Mouse (Mus musculus): Measurements from ENCODE around the gene Lcp1. TPM values are rescaled to one million over a fixed set of nuclear protein-coding genes. Genes with fewer than 3 reads are reported as not detected.

Lcp1 gene
- polyA plus RNA-seq, 1 experiment from 2014 or later: 74.8 TPM

DNA sequence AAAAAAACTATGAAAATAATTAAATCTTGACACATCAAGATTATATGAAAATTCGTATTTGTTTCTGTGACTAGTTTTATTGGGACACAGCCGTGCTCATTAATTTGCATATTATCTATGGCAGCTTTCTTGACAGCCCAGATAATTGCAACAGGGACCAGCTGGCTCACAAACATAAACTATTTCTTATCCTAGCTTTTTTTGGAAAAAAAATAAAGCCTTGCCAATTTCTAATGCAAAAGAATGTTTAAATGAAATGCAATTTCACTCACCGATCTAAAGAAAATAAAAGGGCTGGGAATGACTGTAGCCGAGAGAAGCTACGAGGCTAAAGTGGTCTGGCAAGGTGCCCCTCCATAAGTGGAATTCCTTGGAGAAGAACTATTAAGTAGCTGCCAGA is 149.5 kb downstream of the Lcp1 start:
- 29% methylated on average over 5 of the region's 5 CpGs for WGBS
- ATAC-seq (ENCODE audit: low read depth): no peak
- no peak overlapping the region for H3K4me2 ChIP-seq (ENCODE audit: low read depth, low read length)
- no peak overlapping the region for H3K4me3 ChIP-seq (ENCODE audit: low read length)
- H3K4me1 ChIP-seq (replicated peaks; ENCODE audit: control insufficient read depth, insufficient read depth, low read length): peaks cover 8% of the 10 kb centered on the region
- H3K27ac ChIP-seq (ENCODE audit: low read length): no peak overlapping the region
- no peak overlapping the region for H3K9ac ChIP-seq (ENCODE audit: low read length)
- H3K36me3 ChIP-seq (ENCODE audit: control insufficient read depth, insufficient read depth, low read length): no peaks in the 10 kb centered on the region
- H3K9me3 ChIP-seq (ENCODE audit: control insufficient read depth, low read length): no peaks in the 10 kb centered on the region
- no peaks in the 10 kb centered on the region for H3K27me3 ChIP-seq (ENCODE audit: control insufficient read depth, insufficient read depth, low read depth, low read length)

Small RNAs within 50 kb of the gene (microRNA-seq; reads per million reads assigned to microRNA genes)
- not detected for gene Gm44482

Other genes starting within 250 kb of the Lcp1 start
- gene Lrch1, start 183.2 kb upstream of the Lcp1 start, polyA plus RNA-seq (2015; fragmentation: Nextera tagmentation; extraction: Ambion mirVana): 16.3 and 18.3 TPM in 2 replicates
- 0.29 and 0.83 TPM in 2 replicates for gene Rubcnl, start 115.1 kb upstream of the Lcp1 start, polyA plus RNA-seq (2015; fragmentation: Nextera tagmentation; extraction: Ambion mirVana)
- 0.14 and 0.19 TPM in 2 replicates for gene Lrrc63, start 220 bp upstream of the Lcp1 start, polyA plus RNA-seq (2015; fragmentation: Nextera tagmentation; extraction: Ambion mirVana)
- gene Cpb2, start 111.2 kb downstream of the Lcp1 start, polyA plus RNA-seq (2015; fragmentation: Nextera tagmentation; extraction: Ambion mirVana): 0.36 and 2.4 TPM in 2 replicates
- 22.6 and 26.5 TPM in 2 replicates for gene Zc3h13, start 153.3 kb downstream of the Lcp1 start, polyA plus RNA-seq (2015; fragmentation: Nextera tagmentation; extraction: Ambion mirVana)